Mouse (Mus musculus) C2C12 (cell line): ENCODE data around the gene Ap2a1. TPM values are rescaled to one million over a fixed set of nuclear protein-coding genes. Genes with fewer than 3 reads are reported as not detected.

Experiments
- H3K27me3 ChIP-seq: one replicate; pipeline ENCODE4 v1.6.1; 2011; ENCODE audit not compliant: control insufficient read depth, insufficient read depth, insufficient read length
- H3K36me3 ChIP-seq: one replicate; pipeline ENCODE4 v1.6.1; 2011; ENCODE audit not compliant: control insufficient read depth, insufficient read depth
- H3K4me3 ChIP-seq: one replicate; pipeline ENCODE4 v1.5.1; 2011; ENCODE audit warnings: mild to moderate bottlenecking, control low read depth; ENCODE audit not compliant: poor library complexity, insufficient read depth, severe bottlenecking
- H3K79me2 ChIP-seq: one replicate; pipeline ENCODE4 v1.6.1; 2011; ENCODE audit not compliant: control insufficient read depth, insufficient read depth
- H3K79me3 ChIP-seq: one replicate; pipeline ENCODE4 v1.6.1; 2011; ENCODE audit warnings: low read depth, control low read depth
- H3ac ChIP-seq: one replicate; pipeline ENCODE3; 2011; ENCODE audit warnings: low read depth; ENCODE audit not compliant: control insufficient read depth, insufficient read length
- CEBPB ChIP-seq: IDR thresholded peaks from one replicate; pipeline ENCODE4 v1.6.1; 2011; ENCODE audit warnings: low read depth, mild to moderate bottlenecking, control low read depth, moderate library complexity
- CTCF ChIP-seq: IDR thresholded peaks from one replicate; pipeline ENCODE4 v1.5.1; 2011; ENCODE audit not compliant: control insufficient read depth, insufficient read depth, insufficient read length
- FOSL1 ChIP-seq: IDR thresholded peaks from one replicate; pipeline ENCODE4 v1.8.0; 2011; ENCODE audit warnings: mild to moderate bottlenecking, low read length; ENCODE audit not compliant: poor library complexity, insufficient read depth, severe bottlenecking
- MAX ChIP-seq: IDR thresholded peaks from one replicate; pipeline ENCODE4 v1.6.1; 2011; ENCODE audit warnings: mild to moderate bottlenecking, control low read depth
- MYOD1 ChIP-seq: IDR thresholded peaks from one replicate; pipeline ENCODE4 v1.6.1; 2011; ENCODE audit warnings: low read depth; ENCODE audit not compliant: control insufficient read depth, insufficient read length
- MYOG ChIP-seq: IDR thresholded peaks from one replicate; pipeline ENCODE4 v1.6.1; 2011; ENCODE audit not compliant: control insufficient read depth, insufficient read length; ENCODE audit errors: extremely low read depth
- USF1 ChIP-seq: IDR thresholded peaks from one replicate; pipeline ENCODE4 v1.6.1; 2011; ENCODE audit warnings: low read depth, mild to moderate bottlenecking, control low read depth, moderate library complexity
- polyA plus RNA-seq: library from polyadenylated mRNA; unstranded; fragments of >200 nt; fragmentation: generic; extraction: Trizol; gene quantifications from one replicate; pipeline ENCODE4 v1.2.1, GENCODE M21; 2012; ENCODE audit warnings: missing spikeins

The Ap2a1 gene
- polyA plus RNA-seq, 1 experiment, result 129 TPM

GRCm38 (mm10) chr7:44851625-44852234 is 77.6 kb downstream of the Ap2a1 start:
- no peaks in the 10 kb centered on the region for H3K27me3 ChIP-seq
- no peak overlapping the region for H3K4me3 ChIP-seq
- no peak overlapping the region for H3ac ChIP-seq
- TF ChIP-seq CEBPB (no peak), FOSL1 (no peak), MYOG (no peak), MAX (no peak), MYOD1 (no peak), USF1 (no peak), CTCF (no peak)
- peaks cover 53% of the 10 kb centered on the region for H3K79me2 ChIP-seq
- peaks cover 24% of the 10 kb centered on the region for H3K79me3 ChIP-seq
- peaks cover 9% of the 10 kb centered on the region for H3K36me3 ChIP-seq

GRCm38 (mm10) chr7:44850789-44851624 is 78.3 kb downstream of the Ap2a1 start:
- TF ChIP-seq CEBPB (no peak), MAX (no peak), MYOG (no peak), CTCF (no peak), FOSL1 (no peak), USF1 (no peak), MYOD1 (no peak)
- H3K79me2 ChIP-seq, result peaks cover 53% of the 10 kb centered on the region
- H3ac ChIP-seq, result peak overlapping the region; percentile 71
- peaks cover 24% of the 10 kb centered on the region for H3K79me3 ChIP-seq
- peak overlapping the region; percentile 82 for H3K4me3 ChIP-seq
- peaks cover 15% of the 10 kb centered on the region for H3K36me3 ChIP-seq
- no peaks in the 10 kb centered on the region for H3K27me3 ChIP-seq

Other genes starting within 250 kb of the Ap2a1 start
- gene Izumo2, start 220.8 kb downstream of the Ap2a1 start, polyA plus RNA-seq, result not detected
- 20.0 TPM for gene Vrk3, start 181.1 kb downstream of the Ap2a1 start, polyA plus RNA-seq
- gene Zfp473, start 178.4 kb downstream of the Ap2a1 start, polyA plus RNA-seq, result 0.29 TPM
- gene Nup62, start 113.4 kb downstream of the Ap2a1 start, polyA plus RNA-seq, result 102 TPM
- gene Il4i1, start 113.1 kb downstream of the Ap2a1 start, polyA plus RNA-seq, result 0.63 TPM
- 290 TPM for gene Atf5, start 112.8 kb downstream of the Ap2a1 start, polyA plus RNA-seq
- gene Akt1s1, start 80.5 kb downstream of the Ap2a1 start, polyA plus RNA-seq, result 208 TPM
- 38.4 TPM for gene Tbc1d17, start 80.4 kb downstream of the Ap2a1 start, polyA plus RNA-seq
- gene Pnkp, start 72.4 kb downstream of the Ap2a1 start, polyA plus RNA-seq, result 32.0 TPM
- 221 TPM for gene Ptov1, start 59.7 kb downstream of the Ap2a1 start, polyA plus RNA-seq
- gene Med25, start 36.8 kb downstream of the Ap2a1 start, polyA plus RNA-seq, result 43.9 TPM
- gene Fuz, start 33.4 kb downstream of the Ap2a1 start, polyA plus RNA-seq, result 9.8 TPM
- gene Tsks, start 13.7 kb upstream of the Ap2a1 start, polyA plus RNA-seq, result 0.04 TPM
- gene Cpt1c, start 45.4 kb upstream of the Ap2a1 start, polyA plus RNA-seq, result 5.5 TPM
- 978 TPM for gene Prmt1, start 57.1 kb upstream of the Ap2a1 start, polyA plus RNA-seq
- 43.7 TPM for gene Irf3, start 68.2 kb upstream of the Ap2a1 start, polyA plus RNA-seq
- gene Bcl2l12, start 69.2 kb upstream of the Ap2a1 start, polyA plus RNA-seq, result 18.1 TPM
- gene Scaf1, start 86.9 kb upstream of the Ap2a1 start, polyA plus RNA-seq, result 58.4 TPM
- 56.8 TPM for gene Rras, start 88.5 kb upstream of the Ap2a1 start, polyA plus RNA-seq
- gene Prr12, start 123.4 kb upstream of the Ap2a1 start, polyA plus RNA-seq, result 14.2 TPM
- gene Nosip, start 132.9 kb upstream of the Ap2a1 start, polyA plus RNA-seq, result 66.6 TPM
- gene Prrg2, start 133.2 kb upstream of the Ap2a1 start, polyA plus RNA-seq, result 14.0 TPM
- 166 TPM for gene Rcn3, start 162.7 kb upstream of the Ap2a1 start, polyA plus RNA-seq
- 30.7 TPM for gene Fcgrt, start 174.4 kb upstream of the Ap2a1 start, polyA plus RNA-seq
- 3,175 TPM for gene Rps11, start 194.9 kb upstream of the Ap2a1 start, polyA plus RNA-seq
- gene Rpl13a, start 199.3 kb upstream of the Ap2a1 start, polyA plus RNA-seq, result 6,379 TPM
- gene Gm45713, start 206.7 kb upstream of the Ap2a1 start, polyA plus RNA-seq, result 0.95 TPM
- 1.6 TPM for gene Flt3l, start 206.9 kb upstream of the Ap2a1 start, polyA plus RNA-seq
- 129 TPM for gene Pih1d1, start 224.8 kb upstream of the Ap2a1 start, polyA plus RNA-seq
- 34.6 TPM for gene Aldh16a1, start 225.1 kb upstream of the Ap2a1 start, polyA plus RNA-seq
- 0.14 TPM for gene Slc17a7, start 234.5 kb upstream of the Ap2a1 start, polyA plus RNA-seq